Mouse (Mus musculus): Measurements from ENCODE around the gene Rabgap1l.
"Not testable (repeated sequence)": the region's sequence is repeated elsewhere in the genome, so short reads cannot be mapped to it uniquely, and the experiment has no call there.

- not testable (repeated sequence) for TF ChIP-seq CTCF (IDR thresholded peaks at IDR 0.05); EP300 (IDR thresholded peaks at IDR 0.05; ENCODE audit: insufficient read depth, low read depth, low read length)
These were observed 383.3 kb downstream of the Rabgap1l start for GRCm38 (mm10) chr1:160409689-160410088.
